In the genomic region with DNA sequence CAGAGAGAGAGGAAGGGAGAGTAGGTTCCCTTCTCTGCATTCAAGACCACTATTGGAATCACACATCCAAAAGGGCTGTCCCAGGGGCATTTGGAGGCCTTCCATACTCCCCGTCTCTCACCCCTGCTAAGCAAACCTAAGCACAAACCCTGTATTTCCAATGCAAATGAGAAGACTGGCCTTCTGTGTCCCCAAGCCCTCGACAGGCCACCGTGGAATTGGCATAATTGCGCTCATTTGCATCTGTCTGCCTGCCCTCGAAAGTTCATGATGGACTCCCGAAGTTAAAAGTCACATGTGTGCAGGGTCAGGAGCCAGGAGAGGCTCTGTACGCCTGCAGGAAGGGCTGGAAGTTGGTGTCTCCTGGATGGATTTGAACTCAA, we compare ENCODE assay signal across 15 mouse cellular contexts. TPM values are rescaled to one million over a fixed set of nuclear protein-coding genes. Genes with fewer than 3 reads are reported as not detected.
DNase-seq lines count a peak whose midpoint lies in the region; ATAC-seq and TF ChIP-seq lines count a peak whose summit lies in the region.
"Had no signal": no experiment of that assay in that cellular context is flagged by ENCODE, and none has a peak within 500 bp of the region (broad histone marks: within the 10 kb centered on the region; RNA-seq: fewer than 3 reads in every experiment).

No protein-coding gene starts in this region.

- TF ChIP-seq EP300 in liver, postnatal 0 days (IDR thresholded peaks at IDR 0.05; ENCODE audit: low read depth) = no peak

- DNase-seq in kidney, adult 11 months = peak; percentile 64
- peak; percentile 30 to 70 for DNase-seq in kidney, adult 8-10 months
- no peak for DNase-seq in layer of hippocampus, adult 8-10 months (ENCODE audit: low spot score in 2 of 2)
- no peak for DNase-seq in liver, postnatal 0 days
- DNase-seq: adrenal gland, postnatal 25 days; cerebellum, postnatal 14 days; gastrocnemius, postnatal 36 days; lung, postnatal 36 days; thymus, postnatal 14 days had no signal

- H3K4me2 ChIP-seq in kidney, embryonic 14.5 days (replicated peaks; ENCODE audit: low read depth, low read length) = no peak overlapping the region
- H3K4me2 ChIP-seq in forebrain, embryonic 16.5 days (ENCODE audit: low read length) = no peak overlapping the region
- H3K4me2 ChIP-seq in limb, embryonic 12.5 days = no peak overlapping the region
- no peak overlapping the region for H3K4me2 ChIP-seq in liver, postnatal 0 days (ENCODE audit: low read depth, low read length)
- H3K4me2 ChIP-seq: heart, embryonic 15.5 days; limb, embryonic 13.5 days had no signal

- no peak overlapping the region for H3K4me3 ChIP-seq in kidney, embryonic 14.5 days (ENCODE audit: low read length)
- H3K4me3 ChIP-seq in forebrain, embryonic 16.5 days (replicated peaks; ENCODE audit: low read length) = no peak overlapping the region
- H3K4me3 ChIP-seq in limb, embryonic 12.5 days (replicated peaks) = no peak overlapping the region
- H3K4me3 ChIP-seq in liver, postnatal 0 days (ENCODE audit: low read depth, low read length) = no peak overlapping the region
- H3K4me3 ChIP-seq: heart, embryonic 15.5 days; limb, embryonic 13.5 days had no signal

- H3K27ac ChIP-seq in kidney, embryonic 14.5 days (ENCODE audit: low read depth, low read length) = no peak overlapping the region
- peak overlapping the region; percentile 33; the same call in 1 of the 2 replicates for H3K27ac ChIP-seq in forebrain, embryonic 16.5 days (ENCODE audit: low read length)
- H3K27ac ChIP-seq in limb, embryonic 12.5 days = peak overlapping the region; percentile 77
- H3K27ac ChIP-seq in liver, postnatal 0 days (ENCODE audit: low read depth) = no peak overlapping the region
- H3K27ac ChIP-seq: heart, embryonic 15.5 days; limb, embryonic 13.5 days had no signal

- H3K4me1 ChIP-seq in kidney, embryonic 14.5 days (ENCODE audit: control insufficient read depth, insufficient read depth, low read length) = peaks cover 5% of the 10 kb centered on the region; the same call in 1 of the 2 replicates
- peaks cover 27% of the 10 kb centered on the region for H3K4me1 ChIP-seq in forebrain, embryonic 16.5 days (replicated peaks; ENCODE audit: control insufficient read depth, insufficient read depth, low read length)
- peaks cover 33% of the 10 kb centered on the region for H3K4me1 ChIP-seq in limb, embryonic 12.5 days (replicated peaks)
- H3K4me1 ChIP-seq in liver, postnatal 0 days (ENCODE audit: insufficient read depth) = no peaks in the 10 kb centered on the region

- H3K36me3 ChIP-seq in kidney, embryonic 14.5 days (ENCODE audit: control insufficient read depth, insufficient read depth, low read length) = no peaks in the 10 kb centered on the region
- no peaks in the 10 kb centered on the region for H3K36me3 ChIP-seq in forebrain, embryonic 16.5 days (ENCODE audit: control insufficient read depth, insufficient read depth)
- no peaks in the 10 kb centered on the region for H3K36me3 ChIP-seq in limb, embryonic 12.5 days
- H3K36me3 ChIP-seq in liver, postnatal 0 days (replicated peaks; ENCODE audit: insufficient read depth, low read length) = no peaks in the 10 kb centered on the region
- H3K36me3 ChIP-seq: heart, embryonic 15.5 days; limb, embryonic 13.5 days had no signal

- no peaks in the 10 kb centered on the region for H3K9me3 ChIP-seq in kidney, embryonic 14.5 days (ENCODE audit: control insufficient read depth, low read length)
- no peaks in the 10 kb centered on the region for H3K9me3 ChIP-seq in forebrain, embryonic 16.5 days (ENCODE audit: control insufficient read depth, low read length)
- no peaks in the 10 kb centered on the region for H3K9me3 ChIP-seq in limb, embryonic 12.5 days
- no peaks in the 10 kb centered on the region for H3K9me3 ChIP-seq in liver, postnatal 0 days (ENCODE audit: low read length)
- H3K9me3 ChIP-seq: heart, embryonic 15.5 days; limb, embryonic 13.5 days had no signal

- TF ChIP-seq CTCF in liver, postnatal 0 days (IDR thresholded peaks at IDR 0.05; ENCODE audit: low read depth) = no peak

- no peaks in the 10 kb centered on the region for H3K27me3 ChIP-seq in kidney, embryonic 14.5 days (ENCODE audit: control insufficient read depth, insufficient read depth, low read length)
- no peaks in the 10 kb centered on the region for H3K27me3 ChIP-seq in forebrain, embryonic 16.5 days (replicated peaks; ENCODE audit: control insufficient read depth, insufficient read depth, low read length)
- H3K27me3 ChIP-seq in limb, embryonic 12.5 days = no peaks in the 10 kb centered on the region
- H3K27me3 ChIP-seq in liver, postnatal 0 days (ENCODE audit: insufficient read depth, low read length) = no peaks in the 10 kb centered on the region
- H3K27me3 ChIP-seq: heart, embryonic 15.5 days; limb, embryonic 13.5 days had no signal

- no peak overlapping the region for H3K9ac ChIP-seq in kidney, embryonic 14.5 days (ENCODE audit: low read depth, low read length)
- no peak overlapping the region for H3K9ac ChIP-seq in forebrain, embryonic 16.5 days (replicated peaks; ENCODE audit: low read depth, low read length)
- H3K9ac ChIP-seq in limb, embryonic 12.5 days (replicated peaks) = no peak overlapping the region
- H3K9ac ChIP-seq in liver, postnatal 0 days (replicated peaks) = no peak overlapping the region
- H3K9ac ChIP-seq: heart, embryonic 15.5 days; limb, embryonic 13.5 days had no signal

- WGBS in kidney, embryonic 14.5 days = 44% methylated on average over 7 of the region's 7 CpGs
- WGBS in forebrain, embryonic 16.5 days = 29% methylated on average over 7 of the region's 7 CpGs
- 45% methylated on average over 7 of the region's 7 CpGs for WGBS in limb, embryonic 12.5 days
- WGBS in liver, postnatal 0 days (ENCODE audit: insufficient replicate concordance) = 55% methylated on average over 7 of the region's 7 CpGs

- no peak for ATAC-seq in kidney, embryonic 14.5 days (ENCODE audit: low FRiP score, low TSS enrichment)
- ATAC-seq in forebrain, embryonic 16.5 days = no peak
- ATAC-seq in limb, embryonic 12.5 days (ENCODE audit: insufficient number of reproducible peaks, insufficient read depth, low FRiP score, low TSS enrichment, low read depth) = no peak
- ATAC-seq in liver, postnatal 0 days = no peak
- ATAC-seq: CD4-positive, CD25-positive, alpha-beta regulatory T cell, adult 4 months had no signal

RNA-seq across cellular contexts. Expression of a gene that starts 19.9 kb away (rescaled TPM):
- 69.0 and 77.1 TPM in 2 replicates for polyA plus RNA-seq in kidney, embryonic 14.5 days (2014; fragmentation: Nextera tagmentation; extraction: Ambion mirVana)
- 145 and 168 TPM in 2 replicates for polyA plus RNA-seq in forebrain, embryonic 16.5 days (2015; fragmentation: Nextera tagmentation; extraction: Ambion mirVana)
- polyA plus RNA-seq in limb, embryonic 12.5 days (2016; fragmentation: Nextera tagmentation; extraction: Ambion mirVana) = 53.9 and 54.8 TPM in 2 replicates
- total RNA-seq in layer of hippocampus, adult 8-10 months (2022) = 10 to 100 TPM; 68.3 to 73.7 (median 71.1) TPM
- 8.4 and 8.8 TPM in 2 replicates for polyA plus RNA-seq in liver, postnatal 0 days (2015; fragmentation: Nextera tagmentation; extraction: Ambion mirVana)

RNA-seq across cellular contexts. Expression of a gene that starts 28.4 kb away (rescaled TPM):
- polyA plus RNA-seq in kidney, embryonic 14.5 days (2014; fragmentation: Nextera tagmentation; extraction: Ambion mirVana) = 16.0 and 21.0 TPM in 2 replicates
- polyA plus RNA-seq in forebrain, embryonic 16.5 days (2015; fragmentation: Nextera tagmentation; extraction: Ambion mirVana) = 11.1 and 11.9 TPM in 2 replicates
- 10.3 and 10.8 TPM in 2 replicates for polyA plus RNA-seq in limb, embryonic 12.5 days (2016; fragmentation: Nextera tagmentation; extraction: Ambion mirVana)
- 1 to 10 TPM; 2.9 to 6.3 (median 4.1) TPM for total RNA-seq in layer of hippocampus, adult 8-10 months (2022)
- polyA plus RNA-seq in liver, postnatal 0 days (2015; fragmentation: Nextera tagmentation; extraction: Ambion mirVana) = 4.2 and 4.6 TPM in 2 replicates

Comparison
In these comparisons a context has a peak if more than half of its experiments do, and no peak if none do; other contexts are left out.
1. DNase-seq: peak in kidney, adult 11 months (single experiment) and kidney, adult 8-10 months (2 of 2); none in layer of hippocampus, adult 8-10 months (0 of 2) and liver, postnatal 0 days (single experiment).
2. H3K27ac ChIP-seq: peak in forebrain, embryonic 16.5 days (single experiment) and limb, embryonic 12.5 days (single experiment); none in kidney, embryonic 14.5 days (single experiment) and liver, postnatal 0 days (single experiment).